Mouse (Mus musculus): ENCODE measurements around the gene Gm17720.

DNA sequence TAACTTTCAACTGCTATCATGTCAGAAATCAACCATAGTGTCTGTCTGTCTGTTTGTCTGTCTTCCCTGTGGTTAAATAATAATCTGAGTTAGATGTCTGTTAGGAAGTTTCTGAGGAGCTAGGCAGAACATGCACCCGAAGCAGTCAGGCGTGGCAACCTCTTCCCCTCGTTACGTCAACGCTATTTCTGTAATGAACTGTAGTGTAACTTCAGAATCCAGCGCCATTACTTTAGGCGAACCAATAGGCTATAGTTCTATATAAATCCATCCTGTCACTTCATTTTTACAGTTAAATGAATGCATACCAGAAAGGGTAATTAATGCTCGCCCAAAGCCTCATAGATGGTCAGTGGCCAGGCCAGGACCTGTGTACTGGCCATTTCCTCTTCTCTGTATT lies 28.1 kb downstream of the Gm17720 start:
- no peak for TF ChIP-seq EP300 (IDR thresholded peaks at IDR 0.05; ENCODE audit: low read length)
- TF ChIP-seq POLR2A (IDR thresholded peaks at IDR 0.05; ENCODE audit: low read depth, low read length) = no peak
- TF ChIP-seq MAFK (IDR thresholded peaks at IDR 0.05; ENCODE audit: insufficient replicate concordance, low read length) = no peak
- TF ChIP-seq ZMIZ1 (IDR thresholded peaks at IDR 0.05; ENCODE audit: low read depth, low read length) = no peak
- TF ChIP-seq TCF12 (IDR thresholded peaks at IDR 0.05; ENCODE audit: low read depth, low read length) = no peak; the same call in 1 of the 2 replicates
- TF ChIP-seq ZNF384 (IDR thresholded peaks at IDR 0.05; ENCODE audit: low read depth, low read length) = no peak
- TF ChIP-seq CTCF (conservative IDR thresholded peaks at IDR 0.05 in 1 of 2, IDR thresholded peaks at IDR 0.05 in 1 of 2; ENCODE audit: low read depth in 2 of 2, low read length in 2 of 2) = no peak
- TF ChIP-seq POLR2AphosphoS2 (IDR thresholded peaks at IDR 0.05; ENCODE audit: low read depth, low read length) = no peak
- TF ChIP-seq IRF4 (IDR thresholded peaks at IDR 0.05; ENCODE audit: low read depth, low read length) = no peak
- no peak for TF ChIP-seq SIN3A (IDR thresholded peaks at IDR 0.05; ENCODE audit: low read length)
- no peak for TF ChIP-seq E2F4 (IDR thresholded peaks at IDR 0.05; ENCODE audit: insufficient replicate concordance, low read depth, low read length)
- TF ChIP-seq TBP (conservative IDR thresholded peaks at IDR 0.05; ENCODE audit: low read depth, low read length) = no peak

Data from CH12.LX (cell line).